Mouse (Mus musculus) liver, postnatal 0 days (tissue): ENCODE measurements at regions not wholly inside any gene's neighbourhood (a gene's known extent, or its start where the extent isn't known, plus 50 kb on each side); places are given as distances from the start of the nearest gene placed in this dataset.

ENCODE experiments used
- CTCF ChIP-seq: sonication (generic); IDR thresholded peaks from 2 replicates; pipeline ENCODE4 v1.5.1; 2016; ENCODE audit warnings: antibody characterized with exemption, low read depth
- EP300 ChIP-seq: IDR thresholded peaks from 2 replicates; pipeline ENCODE4 v1.6.1; 2016; ENCODE audit warnings: antibody characterized with exemption, low read depth, mild to moderate bottlenecking

GRCm38 (mm10) chr3:147211127-147211940 is 359.2 kb downstream of the Ttll7 start:
- TF ChIP-seq CTCF (no peak), EP300 (no peak)
